8 mouse cellular contexts compared by ENCODE assay signal in the genomic region with DNA sequence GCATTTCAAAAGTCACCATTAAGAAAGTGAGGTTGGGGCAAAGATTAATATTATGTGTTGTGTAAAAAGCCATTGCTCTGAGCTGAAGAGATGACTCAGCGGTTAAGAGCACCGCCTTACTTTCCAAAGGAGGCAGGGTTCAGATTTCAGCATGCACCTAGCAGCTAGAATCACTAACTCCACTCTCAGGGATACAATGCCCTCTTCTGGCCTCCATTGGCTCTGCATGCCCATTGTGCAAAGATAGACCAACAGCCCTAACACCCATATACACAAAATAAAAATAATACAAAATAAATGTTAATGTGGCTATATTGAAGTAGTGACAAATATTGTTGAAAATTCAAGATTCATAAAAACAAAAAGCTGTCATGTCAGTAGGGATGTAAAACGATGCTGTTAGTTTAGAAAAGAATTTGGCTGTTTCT. TPM values are rescaled to one million over a fixed set of nuclear protein-coding genes. Genes with fewer than 3 reads are reported as not detected.
DNase-seq lines count a peak whose midpoint lies in the region; ATAC-seq and TF ChIP-seq lines count a peak whose summit lies in the region.

No protein-coding gene starts in this region.

- peak; percentile 77 for DNase-seq in forebrain, embryonic 14.5 days (ENCODE audit: low spot score)
- peak; percentile 66 for DNase-seq in adrenal gland, postnatal 25 days
- DNase-seq in embryonic facial prominence, embryonic 11.5 days (ENCODE audit: low spot score): peak; percentile 86
- DNase-seq in left cerebral cortex, adult 2 months (ENCODE audit: extremely low spot score in 1 of 2, low spot score in 2 of 2): peak; percentile 46 to 54
- peak; percentile 74 for DNase-seq in mesoderm, embryonic 11.5 days (ENCODE audit: low read depth, low spot score)
- peak; percentile 74 to 77 for DNase-seq in spleen, postnatal 36 days (ENCODE audit: low spot score in 2 of 2)

- intact Hi-C loops in left cerebral cortex, adult 2 months (cut with DNase I): loop anchor here (1.0 to 5.0 kb wide), 2 partner anchors 130 to 178 kb away; no protein-coding TSS in a partner anchor

- 22% methylated on average over 3 of the region's 3 CpGs for WGBS in forebrain, embryonic 14.5 days
- 33% methylated on average over 3 of the region's 3 CpGs for WGBS in forebrain, embryonic 12.5 days
- WGBS in embryonic facial prominence, embryonic 11.5 days: 21% methylated on average over 3 of the region's 3 CpGs

- no peak overlapping the region for H3K4me3 ChIP-seq in forebrain, embryonic 14.5 days (ENCODE audit: low read depth, low read length)
- H3K4me3 ChIP-seq in forebrain, embryonic 12.5 days (replicated peaks): no peak overlapping the region
- H3K4me3 ChIP-seq in embryonic facial prominence, embryonic 11.5 days (ENCODE audit: low read depth, low read length): no peak overlapping the region
- H3K4me3 ChIP-seq in left cerebral cortex, adult 2 months: no peak overlapping the region

- no peaks in the 10 kb centered on the region for H3K27me3 ChIP-seq in forebrain, embryonic 14.5 days (replicated peaks; ENCODE audit: control insufficient read depth, insufficient read depth, low read length)
- 0 out of 2 replicates have a peak, but pooled peaks cover 2% of the 10 kb centered on the region for H3K27me3 ChIP-seq in forebrain, embryonic 12.5 days
- H3K27me3 ChIP-seq in embryonic facial prominence, embryonic 11.5 days (ENCODE audit: control insufficient read depth, insufficient read depth, low read length): no peaks in the 10 kb centered on the region

- H3K9ac ChIP-seq in forebrain, embryonic 14.5 days (ENCODE audit: low read length): no peak overlapping the region
- no peak overlapping the region for H3K9ac ChIP-seq in forebrain, embryonic 12.5 days
- no peak overlapping the region for H3K9ac ChIP-seq in embryonic facial prominence, embryonic 11.5 days (replicated peaks; ENCODE audit: low read length)

- TF ChIP-seq CTCF in left cerebral cortex, adult 2 months (IDR thresholded peaks at IDR 0.05): peak; percentile 76

- no peaks in the 10 kb centered on the region for H3K9me3 ChIP-seq in forebrain, embryonic 14.5 days (replicated peaks; ENCODE audit: control insufficient read depth, low read length)
- no peaks in the 10 kb centered on the region for H3K9me3 ChIP-seq in forebrain, embryonic 12.5 days
- H3K9me3 ChIP-seq in embryonic facial prominence, embryonic 11.5 days (replicated peaks; ENCODE audit: control insufficient read depth, low read length): no peaks in the 10 kb centered on the region

- H3K4me1 ChIP-seq in forebrain, embryonic 14.5 days (ENCODE audit: control insufficient read depth, insufficient read depth, low read length): peaks cover 13% of the 10 kb centered on the region
- H3K4me1 ChIP-seq in forebrain, embryonic 12.5 days: peaks cover 15% of the 10 kb centered on the region
- no peaks in the 10 kb centered on the region; the same call in 1 of the 2 replicates for H3K4me1 ChIP-seq in embryonic facial prominence, embryonic 11.5 days (ENCODE audit: control insufficient read depth, insufficient read depth, low read length)

- no peak overlapping the region for H3K27ac ChIP-seq in forebrain, embryonic 14.5 days (ENCODE audit: low read depth, low read length)
- H3K27ac ChIP-seq in forebrain, embryonic 12.5 days: no peak overlapping the region
- no peak overlapping the region for H3K27ac ChIP-seq in embryonic facial prominence, embryonic 11.5 days (replicated peaks; ENCODE audit: low read depth, low read length)
- no peak overlapping the region for H3K27ac ChIP-seq in left cerebral cortex, adult 2 months

- no peak overlapping the region for H3K4me2 ChIP-seq in forebrain, embryonic 14.5 days (ENCODE audit: low read length)
- no peak overlapping the region for H3K4me2 ChIP-seq in forebrain, embryonic 12.5 days
- H3K4me2 ChIP-seq in embryonic facial prominence, embryonic 11.5 days (ENCODE audit: low read depth, low read length): no peak overlapping the region

- peaks cover 8% of the 10 kb centered on the region for H3K36me3 ChIP-seq in forebrain, embryonic 14.5 days (ENCODE audit: control insufficient read depth, insufficient read depth, low read length)
- H3K36me3 ChIP-seq in forebrain, embryonic 12.5 days (replicated peaks): peaks cover 5% of the 10 kb centered on the region; the same call in 1 of the 2 replicates
- H3K36me3 ChIP-seq in embryonic facial prominence, embryonic 11.5 days (replicated peaks; ENCODE audit: control insufficient read depth, insufficient read depth, low read depth, low read length): no peaks in the 10 kb centered on the region

- ATAC-seq in forebrain, embryonic 14.5 days: no peak
- ATAC-seq in forebrain, embryonic 12.5 days (ENCODE audit: low FRiP score): no peak
- no peak for ATAC-seq in embryonic facial prominence, embryonic 11.5 days (replicated peaks; ENCODE audit: insufficient number of reproducible peaks, low FRiP score, low TSS enrichment, low read depth)
- peak; percentile 88 for ATAC-seq in hematopoietic stem cell, adult 5-6 weeks (replicated peaks in 1 of 2; ENCODE audit: insufficient read depth in 1 of 2, low FRiP score in 2 of 2, low TSS enrichment in 1 of 2, low read depth in 1 of 2, poor library complexity in 2 of 2, severe bottlenecking in 2 of 2)

RNA-seq across cellular contexts. Expression of gene Ube4a, which starts 1.4 kb away (rescaled TPM):
- 46.0 and 53.0 TPM in 2 replicates for polyA plus RNA-seq in forebrain, embryonic 14.5 days (2014; fragmentation: Nextera tagmentation; extraction: Ambion mirVana)
- 33.2 and 33.4 TPM in 2 replicates for polyA plus RNA-seq in forebrain, embryonic 12.5 days (2016; fragmentation: Nextera tagmentation; extraction: Ambion mirVana)
- 71.9 and 105 TPM in 2 replicates for total RNA-seq in adrenal gland, postnatal 25 days (2021)
- 31.3 and 34.3 TPM in 2 replicates for polyA plus RNA-seq in embryonic facial prominence, embryonic 11.5 days (2014; fragmentation: Nextera tagmentation; extraction: Ambion mirVana)
- 29.6 and 39.3 TPM in 2 replicates for total RNA-seq in hematopoietic stem cell, adult 5-6 weeks (2017)
- total RNA-seq in left cerebral cortex, adult 2 months (2021): 10 to 100 TPM; 66.4 to 68.0 TPM

RNA-seq across cellular contexts. Expression of gene Cd3g, which starts 13.4 kb away (rescaled TPM):
- not detected in 2 replicates for polyA plus RNA-seq in forebrain, embryonic 14.5 days (2014; fragmentation: Nextera tagmentation; extraction: Ambion mirVana)
- polyA plus RNA-seq in forebrain, embryonic 12.5 days (2016; fragmentation: Nextera tagmentation; extraction: Ambion mirVana): 0.19 TPM in 1 of 2 replicates, not detected in the other
- total RNA-seq in adrenal gland, postnatal 25 days (2021): 0.52 TPM in 1 of 2 replicates, not detected in the other
- polyA plus RNA-seq in embryonic facial prominence, embryonic 11.5 days (2014; fragmentation: Nextera tagmentation; extraction: Ambion mirVana): not detected in 2 replicates
- total RNA-seq in hematopoietic stem cell, adult 5-6 weeks (2017): 7.8 and 9.3 TPM in 2 replicates
- not detected for total RNA-seq in left cerebral cortex, adult 2 months (2021)

RNA-seq across cellular contexts. Expression of gene Cd3d, which starts 14.8 kb away (rescaled TPM):
- not detected in 2 replicates for polyA plus RNA-seq in forebrain, embryonic 14.5 days (2014; fragmentation: Nextera tagmentation; extraction: Ambion mirVana)
- polyA plus RNA-seq in forebrain, embryonic 12.5 days (2016; fragmentation: Nextera tagmentation; extraction: Ambion mirVana): not detected in 2 replicates
- total RNA-seq in adrenal gland, postnatal 25 days (2021): not detected in 2 replicates
- polyA plus RNA-seq in embryonic facial prominence, embryonic 11.5 days (2014; fragmentation: Nextera tagmentation; extraction: Ambion mirVana): not detected in 2 replicates
- total RNA-seq in hematopoietic stem cell, adult 5-6 weeks (2017): 0.19 TPM in 1 of 2 replicates, not detected in the other
- not detected for total RNA-seq in left cerebral cortex, adult 2 months (2021)

RNA-seq across cellular contexts. Expression of gene Cd3e, which starts 42.6 kb away (rescaled TPM):
- not detected in 2 replicates for polyA plus RNA-seq in forebrain, embryonic 14.5 days (2014; fragmentation: Nextera tagmentation; extraction: Ambion mirVana)
- polyA plus RNA-seq in forebrain, embryonic 12.5 days (2016; fragmentation: Nextera tagmentation; extraction: Ambion mirVana): not detected in 2 replicates
- 0.46 TPM in 1 of 2 replicates, not detected in the other for total RNA-seq in adrenal gland, postnatal 25 days (2021)
- polyA plus RNA-seq in embryonic facial prominence, embryonic 11.5 days (2014; fragmentation: Nextera tagmentation; extraction: Ambion mirVana): not detected in 2 replicates
- 0.20 TPM in 1 of 2 replicates, not detected in the other for total RNA-seq in hematopoietic stem cell, adult 5-6 weeks (2017)
- total RNA-seq in left cerebral cortex, adult 2 months (2021): not detected

RNA-seq across cellular contexts. Expression of gene Atp5l, which starts 46.3 kb away (rescaled TPM):
- 680 and 882 TPM in 2 replicates for polyA plus RNA-seq in forebrain, embryonic 14.5 days (2014; fragmentation: Nextera tagmentation; extraction: Ambion mirVana)
- polyA plus RNA-seq in forebrain, embryonic 12.5 days (2016; fragmentation: Nextera tagmentation; extraction: Ambion mirVana): 524 and 567 TPM in 2 replicates
- 383 and 529 TPM in 2 replicates for total RNA-seq in adrenal gland, postnatal 25 days (2021)
- polyA plus RNA-seq in embryonic facial prominence, embryonic 11.5 days (2014; fragmentation: Nextera tagmentation; extraction: Ambion mirVana): 572 and 583 TPM in 2 replicates
- 93.3 and 114 TPM in 2 replicates for total RNA-seq in hematopoietic stem cell, adult 5-6 weeks (2017)
- total RNA-seq in left cerebral cortex, adult 2 months (2021): 100 to 1,000 TPM; 302 to 340 TPM

Comparison
In these comparisons a context has a peak if more than half of its experiments do, and no peak if none do; other contexts are left out.
1. ATAC-seq: peak in hematopoietic stem cell, adult 5-6 weeks (2 of 2); none in forebrain, embryonic 14.5 days (single experiment), forebrain, embryonic 12.5 days (single experiment) and embryonic facial prominence, embryonic 11.5 days (single experiment).
2. Peak in every context shown above with its lines, with median percentiles within 50 percentile points of each other: DNase-seq.